Mouse (Mus musculus) embryonic facial prominence, embryonic 12.5 days (tissue): ENCODE data around the gene Rps3. TPM values are rescaled to one million over a fixed set of nuclear protein-coding genes. Genes with fewer than 3 reads are reported as not detected.
A peak's percentile ranks its signal among the peaks of the same experiment; 100 is the strongest.

ENCODE experiments used
- ATAC-seq: fragments of 200-750 bp; cut with Nextera tagmentation; 2 replicates; pipeline ENCODE4 v1.8.0; 2017; ENCODE audit not compliant: insufficient number of reproducible peaks, insufficient read depth, low FRiP score, low TSS enrichment
- H3K27ac ChIP-seq: fragments of 300-500 bp; sonication (generic); 2 replicates; pipeline ENCODE4 v1.5.1; 2016; ENCODE audit warnings: mild to moderate bottlenecking
- H3K27me3 ChIP-seq: fragments of 300-500 bp; sonication (generic); 2 replicates; pipeline ENCODE4 v1.6.1; 2016; ENCODE audit warnings: mild to moderate bottlenecking, moderate library complexity
- H3K36me3 ChIP-seq: fragments of 300-500 bp; sonication (generic); 2 replicates; pipeline ENCODE4 v1.6.1; 2016; ENCODE audit warnings: mild to moderate bottlenecking
- H3K4me1 ChIP-seq: fragments of 300-500 bp; sonication (generic); 2 replicates; pipeline ENCODE4 v1.6.1; 2016
- H3K4me2 ChIP-seq: fragments of 300-500 bp; sonication (generic); replicated peaks from 2 replicates; pipeline ENCODE4 v1.6.1; 2016; ENCODE audit warnings: mild to moderate bottlenecking, moderate library complexity
- H3K4me3 ChIP-seq: fragments of 300-500 bp; sonication (generic); 2 replicates; pipeline ENCODE4 v1.5.1; 2016; ENCODE audit warnings: mild to moderate bottlenecking
- H3K9ac ChIP-seq: fragments of 300-500 bp; sonication (generic); 2 replicates; pipeline ENCODE4 v1.6.1; 2016; ENCODE audit warnings: mild to moderate bottlenecking, moderate library complexity
- H3K9me3 ChIP-seq: fragments of 300-500 bp; sonication (generic); 2 replicates; pipeline ENCODE4 v1.6.1; 2016; ENCODE audit warnings: mild to moderate bottlenecking, moderate library complexity
- WGBS: fragments of 180-500 bp; shearing (Covaris S2); methylation state at CpG from one replicate; pipeline ENCODE4 v1.1.7; 2016; 5-methylcytosine and 5-hydroxymethylcytosine counted together
- polyA plus RNA-seq: library from polyadenylated mRNA; unstranded; fragments of >200 nt; fragmentation: Nextera tagmentation; extraction: Ambion mirVana; gene quantifications from 2 replicates; pipeline ENCODE4 v1.2.1, GENCODE M21; 2016

Rps3 gene
- polyA plus RNA-seq, 1 experiment from 2014 or later = 695 TPM

- no peak overlapping the region for H3K4me2 ChIP-seq
- no peaks in the 10 kb centered on the region for H3K27me3 ChIP-seq
- WGBS = 74% methylated on average over 12 of the region's 12 CpGs
- H3K9ac ChIP-seq = no peak overlapping the region
- 0 out of 2 replicates have a peak overlapping the region, but pooled peaks have one; percentile 23 for H3K27ac ChIP-seq
- no peaks in the 10 kb centered on the region for H3K4me1 ChIP-seq
- no peak overlapping the region for H3K4me3 ChIP-seq
- H3K9me3 ChIP-seq = no peaks in the 10 kb centered on the region
- H3K36me3 ChIP-seq = peaks cover 60% of the 10 kb centered on the region
- no peak for ATAC-seq
Observed at GRCm38 (mm10) chr7:99474836-99475561, 8.5 kb downstream of the Rps3 start.

GRCm38 (mm10) chr7:99473638-99474407 lies 9.7 kb downstream of the Rps3 start:
- no peak overlapping the region for H3K4me2 ChIP-seq
- peaks cover 5% of the 10 kb centered on the region; the same call in 1 of the 2 replicates for H3K4me1 ChIP-seq
- H3K4me3 ChIP-seq = no peak overlapping the region
- ATAC-seq = no peak
- H3K9me3 ChIP-seq = no peaks in the 10 kb centered on the region
- no peak overlapping the region for H3K9ac ChIP-seq
- no peaks in the 10 kb centered on the region for H3K27me3 ChIP-seq
- H3K27ac ChIP-seq = no peak overlapping the region
- 86% methylated on average over 14 of the region's 14 CpGs for WGBS
- H3K36me3 ChIP-seq = peaks cover 49% of the 10 kb centered on the region

- ATAC-seq = no peak
- Histone ChIP-seq H3K4me3 (no peak overlapping the region), H3K36me3 (peaks cover 26% of the 10 kb centered on the region), H3K9me3 (no peaks in the 10 kb centered on the region), H3K27ac (no peak overlapping the region), H3K4me2 (no peak overlapping the region), H3K9ac (no peak overlapping the region), H3K4me1 (peaks cover 19% of the 10 kb centered on the region; the same call in 1 of the 2 replicates), H3K27me3 (peaks cover 5% of the 10 kb centered on the region; the same call in 1 of the 2 replicates)
- WGBS = 57% methylated on average over 18 of the region's 18 CpGs
Observed at GRCm38 (mm10) chr7:99471578-99471977, 12.0 kb downstream of the Rps3 start.

- no peak overlapping the region for H3K9ac ChIP-seq
- 79% methylated on average over 17 of the region's 17 CpGs for WGBS
- H3K9me3 ChIP-seq = no peaks in the 10 kb centered on the region
- H3K27me3 ChIP-seq = peaks cover 5% of the 10 kb centered on the region; the same call in 1 of the 2 replicates
- no peak overlapping the region for H3K27ac ChIP-seq
- H3K36me3 ChIP-seq = peaks cover 22% of the 10 kb centered on the region
- no peak overlapping the region for H3K4me2 ChIP-seq
- no peak overlapping the region for H3K4me3 ChIP-seq
- ATAC-seq = no peak
- peaks cover 28% of the 10 kb centered on the region for H3K4me1 ChIP-seq
Observed at GRCm38 (mm10) chr7:99469680-99470405, 13.7 kb downstream of the Rps3 start.

GRCm38 (mm10) chr7:99468283-99469132 lies 15.0 kb downstream of the Rps3 start:
- Histone ChIP-seq H3K27ac (peak overlapping the region; percentile 91), H3K9ac (peak overlapping the region; percentile 83), H3K27me3 (peaks cover 5% of the 10 kb centered on the region; the same call in 1 of the 2 replicates), H3K36me3 (peaks cover 10% of the 10 kb centered on the region), H3K4me3 (peak overlapping the region; percentile 54), H3K4me1 (peaks cover 28% of the 10 kb centered on the region), H3K9me3 (no peaks in the 10 kb centered on the region), H3K4me2 (peak overlapping the region; percentile 83)
- 2% methylated on average over 110 of the region's 145 CpGs for WGBS
- ATAC-seq = peak; percentile 73

- WGBS = 26% methylated on average over 9 of the region's 11 CpGs
- peak overlapping the region; percentile 83 for H3K4me2 ChIP-seq
- H3K27me3 ChIP-seq = peaks cover 5% of the 10 kb centered on the region; the same call in 1 of the 2 replicates
- peaks cover 28% of the 10 kb centered on the region for H3K4me1 ChIP-seq
- peaks cover 4% of the 10 kb centered on the region for H3K36me3 ChIP-seq
- H3K4me3 ChIP-seq = peak overlapping the region; percentile 54
- ATAC-seq = 0 out of 2 replicates have a peak, but pooled peaks have one; percentile 7
- H3K9me3 ChIP-seq = no peaks in the 10 kb centered on the region
- H3K9ac ChIP-seq = peak overlapping the region; percentile 83
- peak overlapping the region; percentile 91 for H3K27ac ChIP-seq
Observed at GRCm38 (mm10) chr7:99467916-99468282, 15.6 kb downstream of the Rps3 start.

GRCm38 (mm10) chr7:99465811-99466210 lies 17.7 kb downstream of the Rps3 start, which contains the start of gene Klhl35:
Gene Klhl35, plus strand, starts transcription at chr7:99466004.
- H3K27me3 ChIP-seq = peaks cover 5% of the 10 kb centered on the region; the same call in 1 of the 2 replicates
- 31% methylated on average over 8 of the region's 8 CpGs for WGBS
- H3K27ac ChIP-seq = 0 out of 2 replicates have a peak within 1 kb of the TSS, but pooled peaks have one; percentile 5
- peaks cover 28% of the 10 kb centered on the region for H3K4me1 ChIP-seq
- H3K4me2 ChIP-seq = no peak within 1 kb of the TSS
- peaks cover 4% of the 10 kb centered on the region; the same call in 1 of the 2 replicates for H3K36me3 ChIP-seq
- H3K9ac ChIP-seq = no peak within 1 kb of the TSS
- no peak within 1 kb of the TSS for H3K4me3 ChIP-seq
- no peaks in the 10 kb centered on the region for H3K9me3 ChIP-seq
- no peak for ATAC-seq

- no peak for ATAC-seq
- Histone ChIP-seq H3K27ac (no peak overlapping the region), H3K4me3 (no peak overlapping the region), H3K4me1 (peaks cover 22% of the 10 kb centered on the region), H3K4me2 (no peak overlapping the region), H3K9me3 (no peaks in the 10 kb centered on the region), H3K27me3 (peaks cover 5% of the 10 kb centered on the region; the same call in 1 of the 2 replicates), H3K36me3 (peaks cover 11% of the 10 kb centered on the region; the same call in 1 of the 2 replicates), H3K9ac (no peak overlapping the region)
- WGBS = 70% methylated on average over 2 of the region's 2 CpGs
Observed at GRCm38 (mm10) chr7:99463120-99463519, 20.4 kb downstream of the Rps3 start.

- Histone ChIP-seq H3K36me3 (peaks cover 11% of the 10 kb centered on the region; the same call in 1 of the 2 replicates), H3K27ac (no peak overlapping the region), H3K4me1 (no peaks in the 10 kb centered on the region), H3K9ac (no peak overlapping the region), H3K9me3 (no peaks in the 10 kb centered on the region), H3K4me3 (no peak overlapping the region), H3K4me2 (no peak overlapping the region), H3K27me3 (no peaks in the 10 kb centered on the region)
- 91% methylated on average over 15 of the region's 15 CpGs for WGBS
- no peak for ATAC-seq
Observed at GRCm38 (mm10) chr7:99459888-99460652, 23.5 kb downstream of the Rps3 start.

- no peak for ATAC-seq
- peaks cover 11% of the 10 kb centered on the region; the same call in 1 of the 2 replicates for H3K36me3 ChIP-seq
- no peak overlapping the region for H3K27ac ChIP-seq
- no peaks in the 10 kb centered on the region for H3K9me3 ChIP-seq
- H3K9ac ChIP-seq = no peak overlapping the region
- H3K4me2 ChIP-seq = no peak overlapping the region
- WGBS = 83% methylated on average over 8 of the region's 8 CpGs
- no peaks in the 10 kb centered on the region for H3K4me1 ChIP-seq
- no peak overlapping the region for H3K4me3 ChIP-seq
- H3K27me3 ChIP-seq = no peaks in the 10 kb centered on the region
Observed at GRCm38 (mm10) chr7:99458849-99459248, 24.7 kb downstream of the Rps3 start.
